Mouse (Mus musculus): Measurements from ENCODE around the gene Nme2.

GRCm38 (mm10) chr11:93906834-93907233, 49.2 kb downstream of the Nme2 start:
- no peak for TF ChIP-seq POLR2A (IDR thresholded peaks at IDR 0.05; ENCODE audit: low read depth, low read length)
- TF ChIP-seq CTCF (conservative IDR thresholded peaks at IDR 0.05 in 1 of 2, IDR thresholded peaks at IDR 0.05 in 1 of 2; ENCODE audit: low read depth in 2 of 2, low read length in 2 of 2) = no peak
